Mouse (Mus musculus) stomach, postnatal 0 days (tissue): ENCODE data around the gene Ddx11.

Experiments
- CTCF ChIP-seq: IDR thresholded peaks from 2 replicates; pipeline ENCODE4 v1.5.1; 2016; ENCODE audit warnings: antibody characterized with exemption, low read depth, mild to moderate bottlenecking, moderate library complexity
- EP300 ChIP-seq: optimal IDR thresholded peaks from 2 replicates; pipeline ENCODE3; 2016; ENCODE audit warnings: antibody characterized with exemption

GRCm38 (mm10) chr17:66190577-66190976 lies 67.3 kb downstream of the Ddx11 start:
- TF ChIP-seq CTCF, result no peak
- no peak for TF ChIP-seq EP300
